Mouse (Mus musculus) adrenal gland, postnatal 36 days (tissue): ENCODE measurements at regions not wholly inside any gene's neighbourhood (a gene's known extent, or its start where the extent isn't known, plus 50 kb on each side); places are given as distances from the start of the nearest gene placed in this dataset.

Experiments used
- DNase-seq, 2 experiments: peaks; one replicate each; pipeline ENCODE4 v3.0.0; 2021; ENCODE audit warnings: mixed read lengths in 1 of 2

DNA sequence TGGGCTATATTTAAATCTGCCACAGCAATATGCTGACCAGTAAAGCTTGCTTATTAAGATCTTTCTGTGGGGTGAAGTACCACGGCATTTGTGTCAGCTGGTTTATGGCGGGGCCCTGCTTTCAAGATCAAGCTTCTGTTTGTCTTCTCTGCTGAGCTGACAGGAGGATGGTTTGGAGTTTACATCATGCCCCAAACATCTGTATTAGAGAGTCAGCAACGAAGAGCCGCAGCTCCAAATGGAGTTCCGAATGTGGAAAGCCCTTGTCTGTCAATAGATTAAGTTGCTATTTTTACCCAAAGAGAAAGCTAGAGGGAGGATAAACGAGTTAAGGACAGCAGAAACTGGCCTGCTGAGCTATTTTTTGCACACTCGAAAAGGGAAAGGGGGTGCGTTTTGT, 463.8 kb downstream of the Cd83 start:
- no peak for DNase-seq

DNA sequence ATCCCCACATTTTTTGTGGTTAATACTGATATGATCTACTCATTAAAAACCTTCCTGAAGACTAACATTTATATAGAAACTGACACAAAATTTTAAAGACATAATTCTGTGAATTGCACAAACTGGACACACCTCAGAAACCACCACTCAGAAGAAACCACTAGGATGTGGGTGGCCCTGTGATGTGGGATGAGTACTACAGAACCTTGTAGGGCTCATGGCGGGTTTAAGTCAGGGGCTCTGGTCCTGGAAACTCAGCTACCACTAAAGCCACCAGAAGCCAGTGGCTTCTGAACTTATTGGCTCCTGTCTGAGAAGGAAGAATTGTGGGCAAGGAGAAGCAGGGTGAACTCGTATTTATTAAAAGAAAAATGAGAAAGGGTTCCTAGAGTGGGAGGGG, 464.5 kb downstream of the Cd83 start:
- no peak for DNase-seq

DNA sequence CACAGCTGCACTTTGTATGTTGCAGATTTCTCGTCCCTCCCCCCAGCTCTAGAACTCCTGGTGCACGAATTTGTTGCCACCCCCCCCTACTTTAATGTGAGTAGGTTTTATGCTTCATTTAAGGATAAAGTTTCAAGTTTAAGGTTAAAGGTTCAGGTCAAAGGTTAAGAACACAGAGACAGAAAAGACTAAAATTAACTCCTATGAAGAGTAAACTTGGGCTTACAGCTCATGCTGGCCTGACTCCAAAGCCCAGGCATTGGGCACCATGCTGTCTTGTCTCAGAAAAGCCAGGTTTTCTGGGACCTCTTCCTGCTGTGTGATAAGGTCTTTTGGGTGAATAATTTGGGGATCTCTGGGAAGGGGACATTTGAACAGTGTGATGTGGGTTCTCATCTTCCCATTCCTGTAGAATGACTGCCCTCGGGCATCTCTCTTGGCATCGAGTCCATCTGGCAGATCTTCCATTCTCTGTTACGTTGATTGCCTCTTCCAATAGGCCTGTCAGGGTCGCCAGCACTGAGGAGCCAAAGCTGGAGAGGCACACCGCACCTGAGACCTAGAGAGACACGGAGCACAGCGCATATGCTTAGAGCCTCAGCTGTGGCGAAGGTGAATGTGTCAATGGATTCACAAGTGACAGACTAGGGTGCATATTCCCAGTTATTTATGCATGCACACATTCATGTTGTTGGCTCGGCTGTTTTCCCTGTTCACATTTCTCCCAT, 466.1 kb downstream of the Cd83 start:
- no peak for DNase-seq

DNA sequence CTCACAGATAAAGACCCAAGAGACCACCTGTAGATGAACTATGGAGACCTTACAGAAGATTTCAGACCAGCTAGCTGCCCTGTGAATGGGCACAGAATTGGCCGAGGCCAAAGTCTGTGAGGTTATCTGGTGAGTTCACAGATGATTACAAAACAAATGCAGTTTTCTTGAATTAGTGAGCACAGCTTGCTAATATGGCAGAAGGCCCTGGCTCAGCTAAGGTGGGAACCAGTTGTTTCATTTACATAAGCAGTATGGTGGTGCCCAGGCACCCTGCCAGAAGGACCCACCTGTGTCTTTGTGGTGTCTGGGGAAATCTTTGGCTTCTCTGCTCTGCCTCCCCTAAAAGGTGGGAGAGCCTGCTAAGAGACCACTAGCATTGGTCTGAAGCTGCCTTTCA, 466.9 kb downstream of the Cd83 start:
- DNase-seq: no peak

DNA sequence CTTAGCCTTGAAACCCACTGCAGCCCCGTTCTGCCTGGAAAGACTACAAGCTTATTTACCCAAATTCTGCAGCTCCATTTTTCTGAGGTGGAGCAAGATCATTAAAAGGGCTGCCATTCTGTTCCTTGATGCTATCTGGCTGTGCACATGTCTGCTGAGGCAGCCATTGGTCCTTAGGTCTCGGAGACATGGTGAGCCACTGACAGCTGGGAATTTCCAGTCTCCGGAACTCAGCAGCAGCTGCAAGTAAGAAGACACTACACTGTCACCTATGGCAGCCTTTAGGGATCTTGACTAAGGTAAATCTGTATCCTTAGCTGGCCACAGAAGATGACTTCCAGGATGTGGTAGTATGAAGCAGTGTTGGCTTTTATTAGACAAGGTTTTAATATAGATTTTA, 467.9 kb downstream of the Cd83 start:
- no peak for DNase-seq

DNA sequence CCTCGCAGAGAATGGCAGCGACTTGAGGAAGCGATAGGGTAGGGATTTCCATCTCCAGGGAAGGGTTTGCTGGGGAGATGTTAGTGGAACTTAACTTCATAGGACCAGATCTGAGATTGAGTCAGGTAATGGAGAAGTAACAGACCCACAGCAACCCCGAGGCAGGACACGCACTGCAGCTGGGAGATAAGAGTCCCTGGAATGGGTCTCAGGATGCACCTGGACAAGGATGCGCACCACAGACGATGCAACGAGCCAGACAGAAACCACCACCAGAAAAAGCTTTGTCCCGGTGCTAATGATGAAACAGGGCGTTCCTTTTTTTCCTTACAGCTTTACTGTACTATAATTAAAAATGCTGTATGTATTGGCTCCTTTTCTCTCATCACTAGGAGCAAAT, 470.9 kb upstream of the Jarid2 start:
- no peak for DNase-seq

DNA sequence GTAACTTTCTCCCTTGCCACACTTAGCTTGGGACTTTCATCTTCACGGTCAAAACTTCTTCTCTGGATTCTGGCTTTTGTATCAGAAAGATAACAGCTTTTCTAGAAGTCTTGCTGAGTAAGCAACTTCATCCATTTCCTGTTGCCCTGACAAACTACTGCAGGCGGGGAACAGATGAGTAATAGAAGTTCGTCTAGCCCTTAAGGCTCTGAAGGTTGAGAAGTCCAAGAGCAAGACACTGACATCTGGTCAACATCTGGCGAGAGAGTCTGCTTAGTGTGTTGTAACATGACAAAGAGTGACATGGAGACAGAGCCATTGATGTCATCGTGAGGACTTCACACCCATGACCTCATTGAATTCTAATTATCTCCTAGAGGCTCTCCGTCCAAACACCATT, 469.2 kb upstream of the Jarid2 start:
- no peak for DNase-seq

DNA sequence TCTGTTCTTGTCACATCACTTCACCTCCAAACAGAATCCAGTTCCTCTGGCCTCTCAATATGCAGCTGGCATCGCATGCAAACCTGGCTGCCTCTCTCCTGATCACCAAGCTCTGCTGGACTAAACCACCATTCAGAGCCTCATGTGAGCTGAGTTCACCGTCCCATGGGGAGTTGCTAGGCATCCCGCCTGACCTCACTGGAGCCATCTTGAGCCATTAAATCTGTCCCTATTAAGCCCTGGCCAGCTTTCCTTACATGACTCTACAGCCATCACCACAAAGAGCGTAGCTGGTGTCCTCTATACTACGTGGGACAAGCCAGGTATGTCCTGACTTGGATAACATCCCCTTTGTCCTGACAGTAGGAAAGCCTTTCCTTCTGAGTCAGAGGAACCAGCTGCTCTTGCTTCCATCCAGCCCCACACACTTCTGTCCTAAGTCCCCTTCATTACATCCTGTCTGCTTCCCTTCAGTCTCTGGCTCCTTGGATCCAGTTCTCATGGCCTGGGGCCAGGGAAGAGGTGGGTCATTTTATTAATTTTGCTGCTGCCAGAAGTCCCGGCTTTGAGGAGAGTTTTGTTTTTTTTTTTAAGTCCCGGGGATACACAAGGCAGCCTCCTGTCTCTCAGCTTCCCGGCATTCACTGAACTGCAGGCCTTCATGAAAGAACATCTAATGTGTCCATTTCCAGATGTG, 468.5 kb upstream of the Jarid2 start:
- DNase-seq: peak; percentile 37 to 43

DNA sequence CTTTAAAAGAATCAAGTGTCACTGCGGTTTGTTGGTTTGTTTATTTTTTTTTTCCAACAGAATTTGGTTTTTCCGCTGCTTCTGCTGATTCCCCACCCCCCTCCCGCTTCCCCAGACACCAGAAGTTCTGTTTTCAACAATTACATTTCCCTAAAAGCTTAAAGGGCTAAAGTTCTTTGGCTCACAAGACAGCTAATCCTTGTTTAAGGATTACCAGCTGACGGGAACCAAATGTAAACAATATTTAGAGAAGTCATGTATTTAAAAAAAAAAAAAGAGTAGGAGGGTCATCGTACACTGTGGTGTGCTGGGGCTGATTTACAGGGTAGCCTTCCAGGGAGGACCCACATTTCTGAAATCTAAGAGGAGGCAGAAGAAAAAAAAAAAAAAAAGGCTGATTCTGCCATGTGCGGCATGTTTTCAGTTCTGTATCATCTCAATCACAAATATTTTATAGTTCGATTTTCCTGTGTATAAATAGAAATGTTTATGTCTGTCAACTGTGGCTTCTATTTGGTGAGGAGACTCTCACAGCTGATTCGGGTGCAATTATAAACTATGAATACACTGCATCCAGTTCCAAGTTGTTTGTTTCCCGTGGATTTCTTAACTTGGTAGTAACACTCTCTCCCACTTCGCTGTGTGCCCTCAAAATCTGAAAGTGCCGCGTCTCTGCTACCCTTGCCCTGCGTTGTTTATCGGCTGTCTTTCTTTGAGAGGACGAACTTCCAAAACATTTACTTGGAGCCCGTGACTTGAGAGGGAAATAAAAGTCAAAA, 456.3 kb upstream of the Jarid2 start:
- DNase-seq: no peak

DNA sequence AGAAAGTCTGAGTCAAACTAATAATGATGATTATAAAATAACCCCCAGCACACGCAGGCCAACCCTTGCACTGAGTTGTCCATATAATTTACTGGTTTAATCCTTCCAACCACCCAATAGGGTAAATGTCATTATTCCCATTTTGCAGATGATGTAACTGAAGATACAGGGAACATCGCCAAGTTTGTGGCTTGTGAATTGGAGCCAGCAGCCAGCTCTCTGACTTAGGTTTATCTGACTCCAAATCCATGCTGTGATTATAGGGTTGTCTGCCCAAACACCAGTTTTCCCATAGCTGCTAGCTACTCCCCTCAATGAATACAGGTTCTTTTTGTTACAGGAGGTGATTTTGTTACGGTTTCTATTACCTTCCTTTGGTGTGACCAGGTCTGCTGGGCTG, 451.3 kb upstream of the Jarid2 start:
- DNase-seq: no peak

DNA sequence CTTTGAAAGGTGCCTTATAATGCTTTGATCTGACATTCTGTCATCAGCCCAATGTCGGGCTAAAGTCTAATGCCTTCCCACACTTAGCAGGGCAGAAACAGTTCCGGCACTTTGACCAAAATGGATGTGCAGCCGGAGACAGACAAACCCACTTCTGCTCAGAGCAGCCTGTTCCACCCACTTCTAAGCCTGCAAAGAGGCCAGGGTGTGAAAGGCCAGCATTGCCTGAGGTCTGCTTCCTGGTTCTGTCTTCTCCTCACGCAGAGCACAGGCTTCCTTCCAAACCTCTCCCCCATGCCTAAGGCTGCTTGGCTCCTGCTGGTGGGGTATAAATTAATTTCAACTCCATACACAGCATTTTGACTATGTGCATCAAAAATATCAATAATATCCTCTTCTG, 450.2 kb upstream of the Jarid2 start:
- no peak for DNase-seq

DNA sequence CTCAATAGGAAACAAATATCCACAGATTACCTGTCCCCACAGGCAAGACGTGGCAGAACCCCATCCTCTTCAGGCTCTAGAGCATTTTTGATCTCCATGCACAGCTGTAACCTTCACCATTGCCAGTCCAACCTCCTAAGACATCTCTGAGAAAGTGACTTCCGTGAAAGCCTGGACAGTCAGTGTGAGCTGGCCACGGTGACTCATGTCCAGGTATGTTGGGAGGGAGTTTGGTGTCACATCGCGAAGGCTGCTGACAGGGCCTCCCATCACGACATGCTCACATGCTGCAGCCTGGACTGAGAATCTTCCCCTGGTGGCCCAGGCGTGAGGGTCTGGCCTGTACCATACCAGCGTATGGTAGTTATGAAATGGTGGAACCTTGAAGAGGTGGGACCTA, 449.0 kb upstream of the Jarid2 start:
- DNase-seq: no peak

DNA sequence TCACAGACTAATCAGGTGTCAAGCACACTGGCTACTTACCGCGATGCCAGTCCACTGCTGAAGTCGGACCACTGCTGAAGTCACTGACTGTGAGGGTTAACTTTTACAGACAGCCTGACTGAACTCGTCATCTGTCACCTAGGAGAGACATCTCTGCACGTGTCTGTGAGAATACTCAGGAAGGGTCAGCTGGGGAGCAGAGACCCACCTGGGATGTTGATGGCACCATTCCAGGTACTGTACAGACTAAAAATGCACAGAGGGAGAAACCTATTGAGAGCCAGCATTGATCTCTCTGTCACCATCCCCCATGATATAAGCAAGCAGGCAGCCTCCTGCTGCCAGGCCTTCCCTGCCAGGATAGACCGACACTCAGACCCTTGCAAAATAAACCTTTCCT, 447.5 kb upstream of the Jarid2 start:
- DNase-seq: no peak

DNA sequence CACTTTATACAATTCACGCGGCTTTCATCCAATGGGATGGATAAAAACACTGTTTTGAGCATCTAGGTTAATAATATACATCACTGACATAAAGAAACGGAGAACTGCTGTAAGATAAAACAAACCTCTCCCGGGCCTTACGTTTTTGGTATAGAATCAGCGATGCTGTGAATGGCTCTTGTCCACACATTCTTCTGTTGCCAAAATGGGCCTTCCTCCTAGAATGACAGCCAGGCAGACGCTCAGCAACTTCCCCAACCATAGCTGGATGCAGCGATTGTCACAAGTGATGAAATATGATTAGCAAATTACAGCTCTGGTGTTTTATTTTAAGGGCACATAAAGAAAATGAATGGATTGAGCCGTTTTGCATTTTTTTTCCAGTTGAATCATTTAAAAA, 447.0 kb upstream of the Jarid2 start:
- no peak for DNase-seq

DNA sequence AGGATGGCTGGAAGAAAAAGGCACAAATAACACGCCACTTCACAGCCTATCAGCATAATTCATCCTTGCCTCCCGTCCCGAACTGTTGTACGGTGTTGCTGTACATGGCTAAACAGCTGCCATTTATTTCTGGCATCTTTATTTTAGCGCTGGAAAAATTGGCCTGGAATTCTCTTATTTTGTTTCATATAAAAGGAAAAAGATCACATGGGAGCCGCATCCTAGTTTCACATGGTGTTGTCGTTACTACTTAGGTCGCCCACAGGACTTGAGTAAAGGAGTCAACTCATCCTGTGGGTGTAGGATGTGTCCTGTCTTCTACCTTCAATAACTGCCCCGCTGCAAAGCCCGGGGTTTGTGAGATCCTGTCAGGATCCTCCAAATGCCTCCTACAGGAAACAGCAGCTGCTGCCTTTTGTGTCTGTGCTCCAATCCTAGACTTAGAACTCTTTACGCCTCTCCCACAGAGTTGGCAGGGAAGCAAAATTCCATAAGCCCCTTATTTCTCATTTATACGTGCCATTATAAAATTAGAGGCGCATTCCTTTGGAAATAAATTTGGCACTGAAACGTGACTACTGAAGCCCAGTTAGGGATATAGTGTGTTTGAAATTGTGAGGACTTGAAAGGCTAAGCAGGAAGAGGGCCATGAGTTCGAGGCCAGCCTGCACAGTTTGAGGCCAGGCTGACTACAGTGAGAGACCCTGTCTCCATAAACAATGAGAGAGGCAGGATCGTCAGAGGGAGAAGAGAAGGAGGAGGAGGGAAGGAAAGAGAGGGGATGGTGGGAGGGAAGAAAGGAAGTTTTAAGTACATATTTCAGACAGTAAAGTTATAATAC, 446.3 kb upstream of the Jarid2 start:
- no peak for DNase-seq

DNA sequence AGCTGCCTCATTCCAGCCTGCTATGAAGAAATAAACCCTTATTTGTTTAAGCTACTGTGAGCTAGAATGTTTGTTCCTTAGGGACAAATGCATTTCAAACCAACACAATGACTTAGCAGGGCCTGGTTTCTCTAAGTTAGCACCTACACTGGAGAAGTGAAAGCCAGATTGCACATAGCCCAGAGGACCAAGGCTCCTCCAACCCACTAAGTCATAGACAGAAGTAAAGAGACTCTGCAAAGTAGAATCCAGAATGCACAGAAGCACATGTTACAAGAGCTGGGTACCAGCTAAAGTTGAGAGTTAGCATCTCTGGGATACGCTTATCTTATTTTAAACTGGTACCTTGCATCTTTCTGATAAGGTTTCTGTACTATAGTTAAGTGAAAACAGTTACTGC, 443.4 kb upstream of the Jarid2 start:
- no peak for DNase-seq

DNA sequence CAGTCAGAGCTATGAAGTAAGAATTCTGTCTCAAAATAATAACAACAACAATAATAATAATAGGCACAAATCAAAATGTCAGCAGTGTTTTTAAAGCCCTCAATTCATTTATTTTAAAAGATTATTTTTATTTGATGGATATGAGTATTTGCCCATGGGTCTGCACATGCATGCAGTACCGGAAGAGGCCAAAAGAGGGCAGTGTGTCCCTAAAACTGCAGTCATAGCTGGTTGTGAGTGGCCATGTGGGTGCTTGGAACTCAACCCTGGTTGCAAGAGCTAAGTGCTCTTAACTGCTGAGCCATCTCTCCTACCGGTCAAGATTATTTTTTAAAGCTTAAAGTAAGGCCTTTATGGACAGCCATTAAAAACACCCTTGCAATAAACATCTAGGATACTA, 439.1 kb upstream of the Jarid2 start:
- no peak for DNase-seq

DNA sequence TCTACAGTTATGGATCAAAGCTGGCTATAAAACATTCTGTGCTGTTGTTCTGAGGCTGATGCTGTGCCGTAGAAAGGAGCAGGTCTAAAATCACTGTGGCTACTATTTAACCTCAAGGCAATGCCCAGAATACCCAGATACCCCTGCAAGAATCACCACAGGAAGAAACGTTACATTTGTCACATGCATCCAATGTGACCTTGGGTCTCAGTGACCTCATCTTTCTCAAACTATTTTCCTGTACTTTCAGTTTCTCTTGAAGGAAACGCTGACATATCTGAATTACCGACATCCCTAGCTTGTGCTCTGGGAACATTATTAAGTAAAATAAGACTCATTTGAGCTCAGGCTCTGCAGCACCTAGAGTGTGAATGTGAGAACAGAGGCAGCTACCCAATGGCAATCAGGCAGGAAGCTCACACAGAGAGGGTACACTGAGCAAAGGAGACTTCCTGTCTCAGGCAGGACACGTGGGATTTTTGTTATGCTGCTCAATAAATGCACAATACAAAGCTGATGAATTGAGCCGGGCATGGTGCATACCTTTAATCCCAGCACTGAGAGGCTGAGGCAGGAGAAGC, 436.7 kb upstream of the Jarid2 start:
- DNase-seq: no peak

DNA sequence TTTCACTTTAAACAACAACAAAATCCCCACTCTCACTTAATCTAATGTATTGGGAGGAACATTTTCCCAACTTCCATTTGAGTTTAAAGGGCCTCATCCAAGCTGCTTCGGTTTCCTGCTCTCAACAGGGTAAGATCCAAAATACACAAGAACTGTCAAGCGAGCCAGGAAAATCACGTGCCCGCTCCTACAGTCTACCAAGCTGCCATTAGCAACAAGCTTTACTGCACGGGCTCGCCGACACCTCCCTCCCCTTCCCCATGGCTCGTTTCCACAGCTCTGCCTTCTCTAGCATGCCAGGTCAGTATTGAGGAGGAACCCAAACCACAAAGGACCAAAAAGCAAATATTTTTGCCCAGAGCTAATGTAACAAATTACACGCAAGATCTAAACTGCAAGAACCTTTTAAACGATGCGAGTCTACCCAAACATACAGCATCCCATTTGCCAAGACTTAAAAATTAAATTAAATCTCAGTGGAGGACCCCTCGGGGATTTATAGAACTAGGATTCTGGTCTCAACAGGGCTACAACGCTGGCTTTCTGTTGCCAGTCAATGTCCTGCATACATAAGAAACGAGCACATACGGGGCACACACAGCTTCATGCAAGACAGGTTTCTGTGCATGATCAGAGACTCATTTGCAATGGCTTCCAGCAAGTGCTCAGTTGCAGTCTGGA, 435.4 kb upstream of the Jarid2 start:
- peak; percentile 10 to 44 for DNase-seq

DNA sequence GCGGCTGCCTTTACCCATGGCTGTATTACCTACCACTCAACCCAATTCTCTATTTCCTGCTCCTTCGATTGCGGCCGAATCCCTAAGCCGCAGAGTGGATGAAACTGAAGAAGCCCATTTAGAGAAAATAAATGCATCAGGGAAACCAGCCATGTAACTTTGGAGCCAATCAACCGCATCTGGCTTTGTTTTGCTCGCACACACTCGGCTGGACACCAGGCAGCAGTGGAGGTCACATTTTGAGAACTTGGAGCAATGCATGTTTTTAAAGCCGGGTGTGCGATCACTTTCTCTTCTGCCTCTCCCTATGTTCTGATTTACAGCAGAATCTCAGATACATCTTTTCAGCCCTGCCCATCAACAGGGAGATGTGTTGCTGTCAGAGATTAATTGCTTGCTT, 433.7 kb upstream of the Jarid2 start:
- DNase-seq: no peak

DNA sequence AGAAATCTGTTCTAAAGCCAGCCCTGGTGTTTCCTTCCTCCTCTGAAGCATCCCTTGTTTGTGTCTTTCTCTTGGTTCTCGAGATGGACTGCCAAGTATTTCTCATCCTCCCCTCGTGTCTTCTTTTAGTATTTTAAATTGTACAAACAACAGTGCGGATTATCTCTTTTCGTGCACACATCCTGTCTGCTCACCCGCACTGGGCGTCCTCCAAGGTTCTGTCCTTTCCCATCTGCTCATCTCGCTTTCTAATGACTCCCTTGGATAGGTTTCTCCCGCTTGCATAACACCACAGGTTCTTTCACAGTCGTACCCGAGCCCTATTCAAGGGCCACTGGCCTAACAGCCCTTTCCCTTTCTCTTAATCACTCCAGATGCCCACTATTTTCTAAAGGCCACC, 428.7 kb upstream of the Jarid2 start:
- DNase-seq: no peak

DNA sequence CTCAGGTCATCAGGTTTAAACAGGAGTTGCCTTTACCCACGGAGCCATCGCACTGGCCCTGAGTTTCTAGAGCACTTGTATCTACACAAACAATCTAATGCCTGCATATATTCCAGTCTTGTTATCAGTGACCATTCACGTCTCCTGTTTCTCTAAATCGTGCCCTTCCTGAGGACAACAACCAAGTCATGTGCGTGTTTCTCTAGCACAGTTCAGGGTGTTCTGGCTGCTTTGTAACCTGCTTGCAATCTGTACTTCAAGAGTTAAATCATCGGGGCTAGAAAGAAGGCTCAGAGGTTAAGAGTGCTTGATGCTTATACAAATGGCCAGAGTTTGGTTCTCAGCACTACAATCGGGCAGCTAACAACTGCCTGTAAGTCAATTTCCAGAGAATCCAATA, 428.1 kb upstream of the Jarid2 start:
- DNase-seq: no peak
